Mouse (Mus musculus): ENCODE measurements at regions not wholly inside any gene's neighbourhood (a gene's known extent, or its start where the extent isn't known, plus 50 kb on each side); places are given as distances from the start of the nearest gene placed in this dataset.

GRCm38 (mm10) chr8:81098963-81099362 lies 84.2 kb upstream of the Usp38 start:
- TF ChIP-seq CTCF (IDR thresholded peaks at IDR 0.05; ENCODE audit: low read depth) (no peak), EP300 (IDR thresholded peaks at IDR 0.05; ENCODE audit: low read depth) (no peak)

Data from heart, postnatal 0 days (tissue).